Mouse (Mus musculus) intestine, embryonic 15.5 days (tissue): ENCODE measurements around the gene F2. TPM values are rescaled to one million over a fixed set of nuclear protein-coding genes. Genes with fewer than 3 reads are reported as not detected.

Experiments used
- ATAC-seq: fragments of 200-750 bp; cut with Nextera tagmentation; 2 replicates; pipeline ENCODE4 v1.8.0; 2017; ENCODE audit warnings: moderate TSS enrichment, moderate library complexity
- H3K27ac ChIP-seq: fragments of 300-500 bp; sonication (generic); 2 replicates; pipeline ENCODE4 v1.5.1; 2015; ENCODE audit warnings: mild to moderate bottlenecking, inconsistent platforms
- H3K27me3 ChIP-seq: fragments of 300-500 bp; sonication (generic); replicated peaks from 2 replicates; pipeline ENCODE4 v1.6.1; 2015; ENCODE audit warnings: inconsistent platforms
- H3K36me3 ChIP-seq: fragments of 300-500 bp; sonication (generic); 2 replicates; pipeline ENCODE4 v1.6.1; 2015; ENCODE audit warnings: inconsistent platforms
- H3K4me1 ChIP-seq: fragments of 300-500 bp; sonication (generic); replicated peaks from 2 replicates; pipeline ENCODE4 v1.6.1; 2015; ENCODE audit warnings: inconsistent platforms
- H3K4me2 ChIP-seq: fragments of 300-500 bp; sonication (generic); replicated peaks from 2 replicates; pipeline ENCODE4 v1.6.1; 2015; ENCODE audit warnings: mild to moderate bottlenecking, inconsistent platforms
- H3K4me3 ChIP-seq: fragments of 300-500 bp; sonication (generic); replicated peaks from 2 replicates; pipeline ENCODE4 v1.5.1; 2015; ENCODE audit warnings: inconsistent platforms
- H3K9ac ChIP-seq: fragments of 300-500 bp; sonication (generic); 2 replicates; pipeline ENCODE4 v1.6.1; 2015; ENCODE audit warnings: inconsistent platforms
- H3K9me3 ChIP-seq: fragments of 300-500 bp; sonication (generic); 2 replicates; pipeline ENCODE4 v1.6.1; 2016; ENCODE audit warnings: inconsistent platforms
- WGBS: fragments of 180-500 bp; shearing (Covaris S2); methylation state at CpG from one replicate; pipeline ENCODE4 v1.1.7; 2015; 5-methylcytosine and 5-hydroxymethylcytosine counted together
- polyA plus RNA-seq: library from polyadenylated mRNA; unstranded; fragments of >200 nt; fragmentation: Nextera tagmentation; extraction: Ambion mirVana; gene quantifications from 2 replicates; pipeline ENCODE4 v1.2.1, GENCODE M21; 2015

F2 gene
- 3.4 and 7.2 TPM in 2 replicates for polyA plus RNA-seq

DNA sequence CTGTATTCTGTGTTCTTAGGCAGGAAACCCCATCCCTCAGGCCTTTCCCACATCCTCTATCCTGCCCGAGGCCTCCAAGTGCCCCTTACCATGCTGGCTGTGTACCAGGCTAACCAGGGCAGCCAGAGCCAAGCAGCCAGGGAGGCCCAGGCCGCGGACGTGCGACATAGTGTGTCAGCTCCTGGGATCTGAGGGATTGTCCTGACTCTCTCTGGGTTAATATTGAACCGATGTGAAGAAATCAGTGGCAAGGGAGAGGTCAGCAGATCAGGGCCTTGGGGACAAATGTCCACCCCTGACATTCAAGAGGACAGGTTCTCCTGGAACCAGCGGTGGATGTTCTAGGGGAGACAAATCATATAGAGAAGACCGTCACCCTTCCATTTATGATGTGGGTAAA, at the start of gene F2:
F2 (minus strand) TSS at position 186 of the 400 bp plus-strand sequence.
- Histone ChIP-seq H3K36me3 (no peaks in the 10 kb centered on the region), H3K27ac (no peak within 1 kb of the TSS), H3K9ac (no peak within 1 kb of the TSS), H3K4me3 (no peak within 1 kb of the TSS), H3K4me2 (no peak within 1 kb of the TSS), H3K27me3 (no peaks in the 10 kb centered on the region), H3K4me1 (no peaks in the 10 kb centered on the region), H3K9me3 (no peaks in the 10 kb centered on the region)
- ATAC-seq, result no peak
- 76% methylated on average over 8 of the region's 8 CpGs for whole genome bisulfite sequencing

DNA sequence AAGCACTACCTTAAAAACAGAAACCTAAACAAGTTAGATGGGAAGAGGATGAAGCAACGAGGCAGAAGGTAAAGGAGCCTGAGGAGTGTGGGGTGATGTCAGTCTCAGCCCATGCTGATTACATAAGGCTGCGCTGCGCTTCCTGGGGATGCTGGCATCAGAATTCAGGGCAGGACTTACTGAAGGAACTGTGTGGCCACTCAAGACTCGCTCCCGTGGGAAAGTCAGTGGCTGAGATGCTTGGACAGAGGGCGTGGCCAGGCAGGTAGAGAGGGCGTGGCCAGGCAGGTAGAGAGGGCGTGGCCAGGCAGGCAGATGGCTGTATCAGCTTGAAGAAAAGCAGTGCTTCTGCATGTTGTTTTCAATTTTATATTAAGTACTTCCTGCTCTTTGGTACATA, 47.7 kb upstream of the F2 start:
- Histone ChIP-seq H3K4me2 (no peak overlapping the region), H3K9me3 (no peaks in the 10 kb centered on the region), H3K27ac (no peak overlapping the region), H3K36me3 (peaks cover 14% of the 10 kb centered on the region), H3K27me3 (no peaks in the 10 kb centered on the region), H3K4me3 (no peak overlapping the region), H3K4me1 (no peaks in the 10 kb centered on the region), H3K9ac (no peak overlapping the region)
- 74% methylated on average over 8 of the region's 8 CpGs for WGBS
- ATAC-seq, result peak; percentile 43; the same call in 1 of the 2 replicates

DNA sequence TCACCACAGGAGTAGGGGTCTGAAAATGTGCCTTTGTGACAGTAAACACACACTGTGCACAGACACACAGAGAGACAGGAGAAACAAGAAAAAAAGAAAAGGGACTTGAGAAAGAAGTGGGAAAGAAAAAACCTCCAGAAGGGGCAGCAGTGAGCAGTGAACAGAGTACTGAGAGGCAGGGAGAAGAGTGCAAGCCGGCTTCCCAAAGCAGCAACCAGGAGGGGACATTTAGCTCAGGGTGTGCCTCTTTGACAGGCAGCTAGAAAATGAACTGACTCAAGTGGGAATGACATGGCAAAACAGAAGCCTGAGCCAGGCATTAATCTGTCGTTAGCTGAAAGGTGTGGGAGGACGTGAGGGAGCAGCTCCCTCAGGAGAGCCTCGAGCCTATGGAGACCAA, 46.6 kb upstream of the F2 start:
- Histone ChIP-seq H3K4me3 (no peak overlapping the region), H3K36me3 (peaks cover 13% of the 10 kb centered on the region), H3K9me3 (no peaks in the 10 kb centered on the region), H3K4me1 (no peaks in the 10 kb centered on the region), H3K27ac (no peak overlapping the region), H3K9ac (no peak overlapping the region), H3K4me2 (no peak overlapping the region), H3K27me3 (no peaks in the 10 kb centered on the region)
- 68% methylated on average over 4 of the region's 4 CpGs for WGBS
- no peak for ATAC-seq

DNA sequence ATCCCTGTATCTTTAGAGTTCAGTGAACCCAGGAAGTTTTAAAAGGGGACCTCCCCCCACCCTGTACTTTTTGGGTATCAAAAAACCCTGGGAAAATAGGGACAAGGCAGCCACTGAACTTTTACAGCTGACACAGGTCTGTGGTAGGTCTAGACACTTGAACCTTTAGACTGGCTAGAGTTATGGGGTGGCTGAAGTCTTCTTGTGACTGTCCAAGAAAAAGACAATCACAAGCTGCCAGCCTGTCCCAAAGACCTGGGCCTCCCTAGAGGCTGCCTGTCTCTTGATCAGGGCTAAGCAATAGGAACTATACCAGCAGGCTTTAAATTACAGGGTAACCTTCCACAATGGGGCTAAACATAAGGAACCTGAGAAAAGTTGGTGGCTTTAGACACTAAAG, 40.7 kb upstream of the F2 start:
- Histone ChIP-seq H3K4me1 (no peaks in the 10 kb centered on the region), H3K36me3 (peaks cover 20% of the 10 kb centered on the region; the same call in 1 of the 2 replicates), H3K4me2 (no peak overlapping the region), H3K9ac (no peak overlapping the region), H3K4me3 (no peak overlapping the region), H3K9me3 (no peaks in the 10 kb centered on the region), H3K27ac (no peak overlapping the region), H3K27me3 (no peaks in the 10 kb centered on the region)
- no peak for ATAC-seq

DNA sequence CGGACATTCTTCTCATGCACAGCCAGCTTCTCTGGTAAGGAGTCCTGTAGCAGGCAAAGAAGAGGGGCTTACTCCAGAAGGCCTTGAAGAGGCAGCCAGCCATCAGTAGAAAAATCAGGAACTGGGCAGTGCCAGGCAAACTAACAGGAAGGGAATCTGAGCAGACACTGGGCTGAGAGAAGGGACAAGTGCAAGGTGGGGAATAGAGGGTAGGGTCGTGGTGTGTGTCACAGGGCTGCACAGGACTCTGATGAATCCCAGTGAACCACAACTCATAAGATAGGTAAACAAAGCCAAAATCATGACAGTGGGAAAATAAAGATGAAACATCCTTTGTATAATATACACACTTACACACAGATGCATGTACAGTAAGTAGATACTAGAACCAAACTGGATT, 40.2 kb upstream of the F2 start:
- H3K9ac ChIP-seq, result no peak overlapping the region
- WGBS, result 72% methylated on average over 2 of the region's 2 CpGs
- no peaks in the 10 kb centered on the region for H3K9me3 ChIP-seq
- no peak overlapping the region for H3K4me3 ChIP-seq
- no peak overlapping the region for H3K4me2 ChIP-seq
- H3K27me3 ChIP-seq, result no peaks in the 10 kb centered on the region
- no peak for ATAC-seq
- H3K4me1 ChIP-seq, result no peaks in the 10 kb centered on the region
- H3K36me3 ChIP-seq, result peaks cover 20% of the 10 kb centered on the region; the same call in 1 of the 2 replicates
- no peak overlapping the region for H3K27ac ChIP-seq

DNA sequence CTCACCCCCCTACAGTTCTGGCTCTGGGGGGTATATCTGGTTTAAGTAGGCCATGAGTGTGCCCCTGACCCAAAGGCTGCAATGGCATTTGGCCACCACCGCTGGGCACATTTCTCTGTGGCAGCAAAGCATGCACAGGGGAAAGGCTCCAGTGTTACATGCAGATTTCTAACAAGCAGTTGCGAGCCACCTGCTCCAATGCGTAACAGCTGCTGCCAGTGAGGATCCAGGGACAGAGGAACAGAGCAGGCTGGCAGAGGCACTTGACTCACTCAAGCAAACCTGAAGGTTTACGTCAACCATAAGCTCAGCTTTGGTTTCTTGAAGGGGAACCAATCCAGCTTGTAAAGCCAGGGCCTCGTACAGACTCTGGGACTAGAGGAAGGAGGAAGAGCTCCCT, 38.7 kb upstream of the F2 start:
- WGBS, result 90% methylated on average over 5 of the region's 5 CpGs
- Histone ChIP-seq H3K27ac (no peak overlapping the region), H3K36me3 (peaks cover 26% of the 10 kb centered on the region), H3K4me2 (no peak overlapping the region), H3K27me3 (no peaks in the 10 kb centered on the region), H3K4me1 (no peaks in the 10 kb centered on the region), H3K4me3 (no peak overlapping the region), H3K9ac (no peak overlapping the region), H3K9me3 (no peaks in the 10 kb centered on the region)
- ATAC-seq, result no peak

DNA sequence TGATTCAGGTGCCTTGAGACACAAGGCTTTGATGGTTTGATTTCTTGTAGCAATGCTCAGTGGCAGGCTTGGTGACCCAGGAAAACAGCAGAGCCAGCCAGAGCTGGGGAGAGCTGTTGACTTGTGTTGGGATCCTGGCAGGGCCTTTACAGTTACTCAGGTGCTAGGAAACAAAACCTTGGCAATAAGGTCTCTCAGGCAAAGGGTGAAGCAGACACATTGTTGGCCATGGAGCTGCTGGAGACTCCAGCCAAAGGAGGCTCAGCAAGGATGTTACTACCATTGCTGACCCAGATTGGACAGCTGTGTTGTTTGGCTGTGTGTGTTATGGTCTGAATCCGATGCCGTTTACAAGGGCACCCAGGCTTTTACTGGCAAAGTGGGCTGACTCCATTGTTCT, 37.4 kb upstream of the F2 start:
- Histone ChIP-seq H3K9ac (no peak overlapping the region), H3K36me3 (peaks cover 34% of the 10 kb centered on the region), H3K4me2 (no peak overlapping the region), H3K27ac (no peak overlapping the region), H3K4me3 (no peak overlapping the region), H3K9me3 (no peaks in the 10 kb centered on the region), H3K4me1 (no peaks in the 10 kb centered on the region), H3K27me3 (no peaks in the 10 kb centered on the region)
- ATAC-seq, result no peak
- WGBS, result 93% methylated on average over 2 of the region's 2 CpGs

DNA sequence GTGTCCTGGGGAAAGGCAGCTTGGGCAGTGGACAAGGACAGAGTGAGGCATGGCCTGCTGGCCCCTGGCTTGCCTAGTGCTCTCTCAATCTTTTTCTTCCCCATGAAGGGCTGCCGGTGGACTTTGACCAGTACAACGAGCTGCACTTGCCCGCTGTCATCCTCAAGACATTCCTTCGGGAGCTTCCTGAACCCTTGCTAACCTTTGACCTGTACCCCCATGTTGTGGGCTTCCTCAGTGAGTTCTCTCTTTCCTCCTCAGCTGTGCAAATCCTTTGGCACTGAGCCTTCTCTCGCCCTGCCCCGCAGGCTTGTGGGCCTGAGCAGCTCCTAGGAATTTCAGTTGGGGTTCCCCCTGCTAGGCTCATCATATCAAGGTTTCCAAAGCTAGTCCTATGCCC, 33.8 kb upstream of the F2 start:
- 86% methylated on average over 6 of the region's 6 CpGs for WGBS
- no peak for ATAC-seq
- Histone ChIP-seq H3K4me1 (no peaks in the 10 kb centered on the region), H3K9ac (no peak overlapping the region), H3K4me2 (no peak overlapping the region), H3K9me3 (no peaks in the 10 kb centered on the region), H3K4me3 (no peak overlapping the region), H3K27me3 (no peaks in the 10 kb centered on the region), H3K36me3 (peaks cover 33% of the 10 kb centered on the region), H3K27ac (no peak overlapping the region)

DNA sequence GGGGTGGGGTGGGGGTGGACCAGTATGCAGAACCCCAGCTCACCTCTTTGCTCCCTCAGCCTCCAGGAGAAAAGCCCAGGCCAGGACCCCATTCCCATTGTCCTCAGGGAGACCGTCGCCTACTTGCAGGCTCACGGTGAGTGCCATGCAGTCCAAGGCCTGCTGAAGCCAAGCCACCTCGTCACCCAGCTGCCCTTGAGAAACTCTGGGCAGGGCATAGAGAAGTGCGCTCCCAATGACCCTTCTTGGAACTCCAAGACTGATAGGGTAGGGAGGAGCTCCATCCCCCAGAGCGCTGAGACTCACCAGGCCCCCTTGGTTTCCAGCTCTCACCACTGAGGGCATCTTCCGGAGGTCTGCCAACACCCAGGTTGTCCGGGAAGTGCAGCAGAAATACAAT, 33.1 kb upstream of the F2 start:
- Histone ChIP-seq H3K4me1 (no peaks in the 10 kb centered on the region), H3K4me2 (no peak overlapping the region), H3K4me3 (no peak overlapping the region), H3K27me3 (no peaks in the 10 kb centered on the region), H3K36me3 (peaks cover 36% of the 10 kb centered on the region), H3K9ac (no peak overlapping the region), H3K27ac (no peak overlapping the region), H3K9me3 (no peaks in the 10 kb centered on the region)
- 90% methylated on average over 8 of the region's 8 CpGs for WGBS
- ATAC-seq, result no peak

DNA sequence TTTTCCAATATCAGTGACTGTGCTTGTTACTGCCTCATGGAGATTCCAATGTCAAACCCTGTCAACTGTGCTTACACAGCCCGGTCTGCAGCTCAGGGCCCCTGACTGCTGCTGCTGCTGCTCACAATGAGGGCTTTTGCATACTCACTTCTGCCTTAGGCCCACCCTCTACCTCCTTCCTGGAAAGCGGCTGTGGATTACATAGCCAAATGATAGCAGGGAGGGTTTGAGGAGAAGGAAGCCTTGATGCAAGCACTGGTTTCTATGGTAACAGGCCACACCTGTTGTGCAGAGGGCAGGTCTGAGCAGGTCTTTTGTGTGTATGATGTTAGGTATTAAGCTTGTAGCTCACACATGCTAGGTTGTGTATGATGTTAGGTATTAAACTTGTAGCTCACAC, 31.5 kb upstream of the F2 start:
- Histone ChIP-seq H3K36me3 (peaks cover 49% of the 10 kb centered on the region), H3K9me3 (no peaks in the 10 kb centered on the region), H3K4me2 (no peak overlapping the region), H3K27ac (no peak overlapping the region), H3K27me3 (no peaks in the 10 kb centered on the region), H3K4me3 (no peak overlapping the region), H3K9ac (no peak overlapping the region), H3K4me1 (no peaks in the 10 kb centered on the region)
- WGBS, result 60% methylated on average over 2 of the region's 2 CpGs
- peak; percentile 49; the same call in 1 of the 2 replicates for ATAC-seq

DNA sequence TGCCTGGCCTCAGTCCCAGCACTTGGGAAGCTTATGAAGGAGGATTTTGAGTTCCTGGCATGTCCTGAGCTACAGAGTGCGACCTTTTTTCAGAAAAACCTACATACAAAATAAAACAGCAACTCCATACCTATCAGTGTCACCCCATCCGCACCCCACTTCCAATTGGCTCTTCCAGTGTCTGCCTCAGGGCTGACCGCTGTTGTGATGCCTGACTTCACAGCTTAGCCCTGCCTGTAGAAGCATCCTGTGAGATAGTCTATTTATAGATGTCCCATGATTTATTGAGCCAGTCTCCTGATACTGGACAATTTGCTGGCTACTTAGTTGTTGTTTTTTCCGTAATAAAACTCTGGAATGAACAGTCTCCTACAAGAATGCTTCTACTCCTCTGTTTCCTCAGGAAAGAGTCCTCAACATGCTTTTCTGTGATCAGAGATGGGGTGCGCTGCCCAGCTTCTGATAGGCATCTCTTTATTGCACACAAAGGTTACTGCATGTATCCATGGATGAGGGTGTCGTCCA, 30.2 kb upstream of the F2 start:
- no peak for ATAC-seq
- WGBS, result 91% methylated on average over 6 of the region's 6 CpGs

DNA sequence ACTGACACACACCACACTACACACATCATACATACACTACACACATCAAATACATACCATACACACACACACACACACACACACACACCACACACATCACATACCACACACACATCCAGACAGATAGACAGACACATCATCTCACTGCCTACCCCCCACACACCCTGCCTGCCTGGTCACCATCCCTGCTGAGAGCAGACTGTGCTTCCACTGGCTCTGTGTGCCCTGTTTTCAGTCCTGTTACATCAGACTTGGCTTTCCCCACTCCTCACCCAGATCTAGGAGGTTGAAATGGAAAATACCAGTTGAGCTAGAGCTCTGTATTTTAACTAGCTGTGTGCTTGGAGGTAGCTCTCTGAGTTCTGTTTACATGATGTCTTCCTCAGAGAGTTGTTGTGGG, 28.6 kb upstream of the F2 start:
- no peak for ATAC-seq
- H3K36me3 ChIP-seq, result peaks cover 43% of the 10 kb centered on the region

More for the DNA sequence above, 30.2 kb upstream of the F2 start:
- Histone ChIP-seq H3K4me2 (no peak overlapping the region), H3K27me3 (no peaks in the 10 kb centered on the region), H3K27ac (no peak overlapping the region), H3K36me3 (peaks cover 50% of the 10 kb centered on the region), H3K4me3 (no peak overlapping the region), H3K4me1 (no peaks in the 10 kb centered on the region), H3K9ac (no peak overlapping the region), H3K9me3 (no peaks in the 10 kb centered on the region)

DNA sequence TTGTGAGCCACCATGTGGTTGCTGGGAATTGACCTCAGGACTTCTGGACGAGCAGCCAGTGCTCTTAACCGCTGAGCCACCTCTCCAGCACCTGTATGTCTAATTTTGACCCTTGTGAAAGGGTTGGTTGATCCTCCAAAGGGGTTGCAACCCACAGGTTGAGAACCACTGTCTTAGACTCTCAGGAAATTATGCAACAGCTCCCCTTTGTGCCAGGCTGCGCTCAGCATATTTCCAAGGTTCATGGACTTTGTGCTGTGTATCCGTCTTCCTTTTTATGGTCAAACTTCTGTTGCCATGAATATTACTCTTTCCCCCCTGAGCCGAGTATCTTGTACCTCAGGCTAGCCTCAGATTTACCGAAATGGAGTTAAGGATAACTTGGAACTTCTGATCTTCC, 24.8 kb upstream of the F2 start:
- Histone ChIP-seq H3K36me3 (peaks cover 48% of the 10 kb centered on the region), H3K4me1 (no peaks in the 10 kb centered on the region), H3K27me3 (no peaks in the 10 kb centered on the region), H3K9ac (no peak overlapping the region), H3K4me2 (no peak overlapping the region), H3K27ac (no peak overlapping the region), H3K4me3 (no peak overlapping the region), H3K9me3 (no peaks in the 10 kb centered on the region)
- ATAC-seq, result no peak
- WGBS, result 92% methylated on average over 6 of the region's 6 CpGs

More for the DNA sequence above, 28.6 kb upstream of the F2 start:
- H3K9ac ChIP-seq, result no peak overlapping the region
- H3K27ac ChIP-seq, result no peak overlapping the region
- no peaks in the 10 kb centered on the region for H3K4me1 ChIP-seq
- H3K4me3 ChIP-seq, result no peak overlapping the region
- no peaks in the 10 kb centered on the region for H3K9me3 ChIP-seq
- no peak overlapping the region for H3K4me2 ChIP-seq
- no peaks in the 10 kb centered on the region for H3K27me3 ChIP-seq
